Mouse (Mus musculus): ENCODE results near the gene Tmem201. TPM values are rescaled to one million over a fixed set of nuclear protein-coding genes. Genes with fewer than 3 reads are reported as not detected.
"Not testable (repeated sequence)": the region's sequence is repeated elsewhere in the genome, so short reads cannot be mapped to it uniquely, and the experiment has no call there.

Tmem201 gene
- polyA plus RNA-seq, 1 experiment, result 27.7 TPM

- Histone ChIP-seq H3K79me3 (ENCODE audit: low read depth) (no peaks in the 10 kb centered on the region), H3K4me3 (ENCODE audit: insufficient read depth, poor library complexity, severe bottlenecking) (no peak overlapping the region), H3ac (ENCODE audit: control insufficient read depth, insufficient read length, low read depth) (no peak overlapping the region), H3K27me3 (ENCODE audit: control insufficient read depth, insufficient read depth, insufficient read length) (no peaks in the 10 kb centered on the region), H3K36me3 (ENCODE audit: control insufficient read depth, insufficient read depth) (peaks cover 22% of the 10 kb centered on the region), H3K79me2 (ENCODE audit: control insufficient read depth, insufficient read depth) (no peaks in the 10 kb centered on the region)
- no peak for TF ChIP-seq CTCF (IDR thresholded peaks at IDR 0.05; ENCODE audit: control insufficient read depth, insufficient read depth, insufficient read length)
- no peak for TF ChIP-seq FOSL1 (IDR thresholded peaks at IDR 0.05; ENCODE audit: insufficient read depth, low read length, poor library complexity, severe bottlenecking)
- TF ChIP-seq MAX (IDR thresholded peaks at IDR 0.05), result no peak
- TF ChIP-seq CEBPB (IDR thresholded peaks at IDR 0.05; ENCODE audit: low read depth), result no peak
- no peak for TF ChIP-seq MYOD1 (IDR thresholded peaks at IDR 0.05; ENCODE audit: control insufficient read depth, insufficient read length, low read depth)
- TF ChIP-seq USF1 (IDR thresholded peaks at IDR 0.05; ENCODE audit: low read depth), result no peak
- no peak for TF ChIP-seq MYOG (IDR thresholded peaks at IDR 0.05; ENCODE audit: control insufficient read depth, extremely low read depth, insufficient read length)
Measured at GRCm38 (mm10) chr4:149752836-149753235, 15.0 kb upstream of the Tmem201 start.

- TF ChIP-seq CTCF (IDR thresholded peaks at IDR 0.05; ENCODE audit: control insufficient read depth, insufficient read depth, insufficient read length) (peak; percentile 80), MYOG (IDR thresholded peaks at IDR 0.05; ENCODE audit: control insufficient read depth, extremely low read depth, insufficient read length) (no peak)
Measured at GRCm38 (mm10) chr4:149752124-149752799, 14.4 kb upstream of the Tmem201 start.

GRCm38 (mm10) chr4:149750671-149751070, 12.8 kb upstream of the Tmem201 start:
- Histone ChIP-seq H3K79me3 (ENCODE audit: low read depth) (no peaks in the 10 kb centered on the region), H3ac (ENCODE audit: control insufficient read depth, insufficient read length, low read depth) (no peak overlapping the region), H3K36me3 (ENCODE audit: control insufficient read depth, insufficient read depth) (peaks cover 16% of the 10 kb centered on the region), H3K4me3 (ENCODE audit: insufficient read depth, poor library complexity, severe bottlenecking) (no peak overlapping the region), H3K79me2 (ENCODE audit: control insufficient read depth, insufficient read depth) (no peaks in the 10 kb centered on the region), H3K27me3 (ENCODE audit: control insufficient read depth, insufficient read depth, insufficient read length) (no peaks in the 10 kb centered on the region)
- TF ChIP-seq MYOG (IDR thresholded peaks at IDR 0.05; ENCODE audit: control insufficient read depth, extremely low read depth, insufficient read length) (no peak), MYOD1 (IDR thresholded peaks at IDR 0.05; ENCODE audit: control insufficient read depth, insufficient read length, low read depth) (no peak), USF1 (IDR thresholded peaks at IDR 0.05; ENCODE audit: low read depth) (no peak), CEBPB (IDR thresholded peaks at IDR 0.05; ENCODE audit: low read depth) (no peak), CTCF (IDR thresholded peaks at IDR 0.05; ENCODE audit: control insufficient read depth, insufficient read depth, insufficient read length) (no peak), FOSL1 (IDR thresholded peaks at IDR 0.05; ENCODE audit: insufficient read depth, low read length, poor library complexity, severe bottlenecking) (no peak), MAX (IDR thresholded peaks at IDR 0.05) (no peak)

More at GRCm38 (mm10) chr4:149752124-149752799, 14.4 kb upstream of the Tmem201 start:
- no peaks in the 10 kb centered on the region for H3K79me2 ChIP-seq (ENCODE audit: control insufficient read depth, insufficient read depth)
- peaks cover 19% of the 10 kb centered on the region for H3K36me3 ChIP-seq (ENCODE audit: control insufficient read depth, insufficient read depth)
- no peak overlapping the region for H3ac ChIP-seq (ENCODE audit: control insufficient read depth, insufficient read length, low read depth)
- H3K4me3 ChIP-seq (ENCODE audit: insufficient read depth, poor library complexity, severe bottlenecking), result no peak overlapping the region
- no peaks in the 10 kb centered on the region for H3K79me3 ChIP-seq (ENCODE audit: low read depth)
- no peaks in the 10 kb centered on the region for H3K27me3 ChIP-seq (ENCODE audit: control insufficient read depth, insufficient read depth, insufficient read length)

GRCm38 (mm10) chr4:149749663-149750015, 11.8 kb upstream of the Tmem201 start:
- H3K4me3 ChIP-seq (ENCODE audit: insufficient read depth, poor library complexity, severe bottlenecking); H3K27me3 ChIP-seq (ENCODE audit: control insufficient read depth, insufficient read depth, insufficient read length); H3K79me2 ChIP-seq (ENCODE audit: control insufficient read depth, insufficient read depth); H3K79me3 ChIP-seq (ENCODE audit: low read depth); H3ac ChIP-seq (ENCODE audit: control insufficient read depth, insufficient read length, low read depth): not testable (repeated sequence)
- H3K36me3 ChIP-seq (ENCODE audit: control insufficient read depth, insufficient read depth), result peaks cover 20% of the 10 kb centered on the region

GRCm38 (mm10) chr4:149749003-149749662, 11.3 kb upstream of the Tmem201 start:
- no peak overlapping the region for H3ac ChIP-seq (ENCODE audit: control insufficient read depth, insufficient read length, low read depth)
- H3K4me3 ChIP-seq (ENCODE audit: insufficient read depth, poor library complexity, severe bottlenecking), result no peak overlapping the region
- H3K79me2 ChIP-seq (ENCODE audit: control insufficient read depth, insufficient read depth), result no peaks in the 10 kb centered on the region
- TF ChIP-seq FOSL1 (IDR thresholded peaks at IDR 0.05; ENCODE audit: insufficient read depth, low read length, poor library complexity, severe bottlenecking) (no peak), USF1 (IDR thresholded peaks at IDR 0.05; ENCODE audit: low read depth) (no peak), CEBPB (IDR thresholded peaks at IDR 0.05; ENCODE audit: low read depth) (no peak), MAX (IDR thresholded peaks at IDR 0.05) (no peak), MYOD1 (IDR thresholded peaks at IDR 0.05; ENCODE audit: control insufficient read depth, insufficient read length, low read depth) (no peak), CTCF (IDR thresholded peaks at IDR 0.05; ENCODE audit: control insufficient read depth, insufficient read depth, insufficient read length) (no peak), MYOG (IDR thresholded peaks at IDR 0.05; ENCODE audit: control insufficient read depth, extremely low read depth, insufficient read length) (no peak)
- no peaks in the 10 kb centered on the region for H3K27me3 ChIP-seq (ENCODE audit: control insufficient read depth, insufficient read depth, insufficient read length)
- peaks cover 23% of the 10 kb centered on the region for H3K36me3 ChIP-seq (ENCODE audit: control insufficient read depth, insufficient read depth)
- H3K79me3 ChIP-seq (ENCODE audit: low read depth), result no peaks in the 10 kb centered on the region

GRCm38 (mm10) chr4:149744119-149744518, 6.3 kb upstream of the Tmem201 start:
- H3ac ChIP-seq (ENCODE audit: control insufficient read depth, insufficient read length, low read depth), result no peak overlapping the region
- H3K4me3 ChIP-seq (ENCODE audit: insufficient read depth, poor library complexity, severe bottlenecking), result no peak overlapping the region
- no peaks in the 10 kb centered on the region for H3K79me2 ChIP-seq (ENCODE audit: control insufficient read depth, insufficient read depth)
- TF ChIP-seq FOSL1 (IDR thresholded peaks at IDR 0.05; ENCODE audit: insufficient read depth, low read length, poor library complexity, severe bottlenecking) (no peak), CEBPB (IDR thresholded peaks at IDR 0.05; ENCODE audit: low read depth) (no peak), MYOD1 (IDR thresholded peaks at IDR 0.05; ENCODE audit: control insufficient read depth, insufficient read length, low read depth) (no peak), USF1 (IDR thresholded peaks at IDR 0.05; ENCODE audit: low read depth) (no peak), MAX (IDR thresholded peaks at IDR 0.05) (no peak), CTCF (IDR thresholded peaks at IDR 0.05; ENCODE audit: control insufficient read depth, insufficient read depth, insufficient read length) (no peak), MYOG (IDR thresholded peaks at IDR 0.05; ENCODE audit: control insufficient read depth, extremely low read depth, insufficient read length) (no peak)
- peaks cover 17% of the 10 kb centered on the region for H3K36me3 ChIP-seq (ENCODE audit: control insufficient read depth, insufficient read depth)
- no peaks in the 10 kb centered on the region for H3K79me3 ChIP-seq (ENCODE audit: low read depth)
- H3K27me3 ChIP-seq (ENCODE audit: control insufficient read depth, insufficient read depth, insufficient read length), result no peaks in the 10 kb centered on the region
